Mouse (Mus musculus): ENCODE data around the gene Slc4a4. TPM values are rescaled to one million over a fixed set of nuclear protein-coding genes. Genes with fewer than 3 reads are reported as not detected.

Gene Slc4a4
- total RNA-seq, 2 experiments from 2014 or later = 139 to 170 TPM

DNA sequence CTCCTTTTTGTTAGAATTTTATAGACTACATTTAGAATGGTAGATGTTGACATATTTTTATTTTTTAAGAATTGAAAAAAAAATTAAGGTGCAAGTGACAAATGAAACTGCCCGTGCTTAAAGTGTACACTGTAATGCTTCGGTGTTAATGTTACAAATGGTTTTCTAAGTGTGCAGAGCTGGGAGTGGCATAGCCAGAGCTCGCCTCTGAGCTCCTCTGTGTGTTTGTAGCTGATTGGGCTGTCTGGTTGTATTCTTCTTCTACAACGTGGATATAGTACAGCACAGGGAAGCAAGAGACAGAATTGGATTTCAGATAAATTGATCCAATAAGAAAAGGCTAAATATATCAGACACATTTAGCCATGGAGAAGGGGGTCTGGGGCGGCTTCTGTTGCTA, 343.0 kb downstream of the Slc4a4 start:
- DNase-seq (ENCODE audit: extremely low spot score in 1 of 2, low spot score in 1 of 2) = no peak

DNA sequence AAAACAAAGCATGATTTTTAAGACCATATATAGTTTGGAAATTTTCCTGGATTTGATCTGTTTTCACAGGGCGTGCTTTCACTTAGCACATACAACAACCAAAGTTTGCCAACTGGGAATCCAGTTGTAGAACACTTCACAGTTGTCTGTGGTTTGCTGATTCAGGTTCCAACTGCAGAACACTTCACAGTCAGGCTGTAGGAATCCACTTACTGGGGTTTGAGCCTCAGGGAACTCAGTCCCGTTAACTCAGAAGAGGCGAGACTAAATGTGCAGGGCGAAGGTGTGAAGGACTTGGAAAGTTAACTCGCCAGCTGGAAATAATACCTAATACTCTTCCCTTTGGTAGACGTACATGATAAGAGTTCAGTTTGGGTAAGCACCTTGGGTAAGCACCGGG, 345.7 kb downstream of the Slc4a4 start:
- no peak for DNase-seq (ENCODE audit: extremely low spot score in 1 of 2, low spot score in 1 of 2)

DNA sequence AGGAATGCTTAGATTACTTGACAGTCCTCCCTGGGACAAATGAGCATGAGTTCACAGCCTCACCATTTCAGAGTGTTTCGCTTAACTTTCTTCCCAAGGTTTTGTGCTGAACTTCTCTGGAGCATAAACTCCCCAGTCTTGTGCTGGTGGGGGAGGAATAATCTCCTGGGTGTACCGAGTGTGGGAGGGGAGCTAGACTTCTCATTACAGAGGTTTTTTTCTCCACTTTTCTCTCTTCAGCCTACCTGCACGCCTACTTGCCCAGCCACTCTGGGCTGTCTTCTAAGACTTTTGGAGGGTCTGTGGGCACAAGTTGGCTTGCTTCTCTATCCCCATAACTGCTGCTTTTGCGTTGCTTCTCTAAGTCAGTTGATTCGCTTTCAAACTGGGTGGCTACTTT, 365.2 kb downstream of the Slc4a4 start:
- no peak for DNase-seq (ENCODE audit: extremely low spot score in 1 of 2, low spot score in 1 of 2)

DNA sequence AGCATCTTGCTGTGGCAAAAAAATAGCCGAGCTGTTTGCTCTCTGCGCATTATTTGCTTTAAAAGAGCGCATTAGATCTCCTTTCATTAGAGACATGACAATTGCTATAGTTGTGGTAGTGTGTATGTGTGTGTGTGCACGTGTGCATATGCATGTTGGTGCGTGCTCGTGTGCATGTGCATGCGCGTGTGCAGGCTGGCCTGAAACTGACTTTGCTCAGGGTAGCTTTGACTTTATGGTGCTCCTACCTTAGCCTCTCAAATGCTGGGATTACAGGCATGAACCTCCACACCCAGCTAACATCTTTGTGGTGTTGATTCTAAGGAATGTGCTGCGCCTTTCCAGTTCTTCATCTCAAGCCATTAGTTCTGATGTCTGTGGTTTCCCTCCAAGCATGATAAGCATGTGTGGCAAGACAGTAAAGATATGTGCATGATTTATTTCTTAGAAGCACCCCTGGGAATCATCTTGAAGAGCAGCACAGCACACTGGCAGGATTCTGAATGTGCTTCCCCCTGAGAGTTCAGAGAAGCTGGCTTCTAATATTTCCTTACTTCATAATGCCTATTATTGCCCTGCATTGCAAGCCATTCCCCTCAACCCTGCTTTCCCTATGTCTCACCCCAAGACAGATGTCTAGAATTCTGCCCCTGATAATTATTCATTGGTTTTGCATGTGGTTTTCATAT, 373.3 kb downstream of the Slc4a4 start:
- DNase-seq (ENCODE audit: extremely low spot score in 1 of 2, low spot score in 1 of 2) = no peak

DNA sequence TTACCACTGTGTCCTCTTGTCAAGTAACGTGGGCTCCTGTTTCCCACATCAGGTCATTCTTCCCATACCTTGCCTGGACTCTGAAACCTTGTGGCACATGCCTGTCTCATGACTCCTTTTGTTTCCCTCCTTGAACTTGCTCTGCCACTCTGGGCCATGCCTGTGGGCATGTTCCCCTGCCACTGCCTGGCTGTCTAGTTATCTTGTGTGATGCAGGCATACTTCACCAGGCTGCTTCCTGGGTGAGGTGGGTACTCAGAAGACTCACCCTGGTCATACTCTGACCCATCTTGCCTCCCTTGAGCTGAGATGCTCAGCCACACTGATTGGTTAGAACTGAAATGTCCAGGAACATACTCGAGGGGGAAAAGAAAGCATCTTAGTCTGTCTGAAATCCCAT, 390.4 kb downstream of the Slc4a4 start:
- DNase-seq (ENCODE audit: extremely low spot score in 1 of 2, low spot score in 1 of 2) = no peak

DNA sequence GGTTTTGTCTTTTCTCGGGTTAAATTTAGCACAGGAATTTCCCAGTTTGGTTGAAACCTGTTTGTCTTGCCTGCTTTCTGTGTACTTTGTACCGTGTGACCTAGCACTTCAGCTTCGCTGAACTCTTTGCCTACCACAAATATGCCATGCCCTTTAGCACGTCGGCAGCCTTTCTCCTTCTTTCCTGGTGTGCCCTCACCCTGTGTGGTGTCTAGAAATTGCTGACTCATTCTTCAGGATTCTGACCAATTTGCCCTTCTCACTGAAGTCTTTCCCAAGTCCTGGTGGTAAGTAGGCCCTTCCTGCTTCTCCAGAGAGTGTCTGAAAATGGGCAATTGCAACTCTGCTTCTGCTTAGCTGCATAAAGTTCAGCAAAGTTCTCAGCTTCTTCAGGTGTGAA, 391.0 kb downstream of the Slc4a4 start:
- DNase-seq (ENCODE audit: extremely low spot score in 1 of 2, low spot score in 1 of 2) = no peak

DNA sequence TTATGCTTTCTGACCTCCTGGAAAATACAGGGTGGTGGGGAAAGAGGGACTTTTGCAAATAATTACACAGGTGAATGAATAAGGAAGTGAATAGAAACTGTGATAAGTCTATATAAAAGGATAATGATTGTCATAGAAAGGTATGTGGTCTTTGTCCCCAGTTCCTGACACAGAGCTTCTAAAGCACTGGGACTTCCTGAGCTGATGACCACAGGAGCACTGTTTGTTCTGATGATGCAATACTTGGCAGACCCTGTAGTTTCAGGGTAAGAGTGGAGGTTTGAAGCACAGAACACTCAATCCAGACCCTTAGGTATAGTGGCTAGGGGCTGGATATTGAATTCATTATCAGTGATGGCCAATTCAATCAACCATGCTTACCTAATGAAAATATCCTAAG, 391.7 kb downstream of the Slc4a4 start:
- no peak for DNase-seq (ENCODE audit: extremely low spot score in 1 of 2, low spot score in 1 of 2)

DNA sequence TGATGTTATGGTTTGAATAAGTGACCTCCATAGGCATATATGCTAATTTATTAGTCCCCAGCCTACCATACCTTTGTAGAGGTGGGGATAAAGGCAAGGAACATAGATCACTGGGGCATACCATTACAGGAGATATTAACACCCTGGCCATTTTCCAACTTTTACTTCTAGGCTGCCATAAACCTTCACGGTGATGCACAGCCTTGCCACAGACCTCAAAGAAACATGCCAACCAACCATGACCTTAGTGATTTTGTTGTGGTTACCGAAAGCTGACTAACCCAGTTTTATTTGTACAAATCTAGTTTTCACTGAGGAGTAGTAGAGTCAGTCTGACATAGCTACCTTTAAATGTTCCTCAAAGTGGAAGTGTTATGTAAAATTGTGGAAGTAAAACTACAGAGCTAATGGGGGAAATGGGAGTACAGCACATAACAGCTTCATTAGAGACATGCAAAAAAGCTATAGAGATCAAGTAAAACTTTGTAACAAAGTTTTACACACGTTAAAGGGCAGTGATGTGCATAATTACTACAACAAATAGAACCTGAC, 393.8 kb downstream of the Slc4a4 start:
- no peak for DNase-seq (ENCODE audit: extremely low spot score in 1 of 2, low spot score in 1 of 2)

Other genes with a start within 250 kb of the Slc4a4 start
- 10 to 100 TPM; 94.2 to 98.6 TPM for gene Grsf1, start 210.6 kb upstream of the Slc4a4 start, total RNA-seq (2021)
- 10 to 100 TPM; 27.0 to 34.1 TPM for gene Mob1b, start 166.0 kb upstream of the Slc4a4 start, total RNA-seq (2021)
- 10 to 100 TPM; 13.7 to 13.8 TPM for gene Dck, start 121.8 kb upstream of the Slc4a4 start, total RNA-seq (2021)